Mouse (Mus musculus): ENCODE measurements at regions not wholly inside any gene's neighbourhood (a gene's known extent, or its start where the extent isn't known, plus 50 kb on each side); places are given as distances from the start of the nearest gene placed in this dataset.

GRCm38 (mm10) chr11:44211871-44212441, 187.9 kb upstream of the Il12b start:
- TF ChIP-seq CTCF (IDR thresholded peaks at IDR 0.05) (peak; percentile 77), EP300 (IDR thresholded peaks at IDR 0.05) (peak; percentile 43; the same call in 1 of the 2 replicates)

Measured in lung, postnatal 0 days (tissue).